Mouse (Mus musculus) midbrain, postnatal 0 days (tissue): ENCODE results near the gene Zbed3. TPM values are rescaled to one million over a fixed set of nuclear protein-coding genes. Genes with fewer than 3 reads are reported as not detected.

ENCODE experiments used
- ATAC-seq: fragments of 200-750 bp; cut with Nextera tagmentation; 2 replicates; pipeline ENCODE4 v1.8.0; 2017; ENCODE audit warnings: moderate number of reproducible peaks, mild to moderate bottlenecking, moderate TSS enrichment, moderate library complexity; ENCODE audit not compliant: low FRiP score
- DNase-seq: peaks from one replicate; pipeline ENCODE4 v3.0.0-alpha.2; 2015; ENCODE audit warnings: low spot score
- H3K27ac ChIP-seq: fragments of 300-500 bp; sonication (generic); 2 replicates; pipeline ENCODE4 v1.5.1; 2014; ENCODE audit warnings: low read depth, mild to moderate bottlenecking, low read length, mixed read lengths
- H3K27me3 ChIP-seq: fragments of 300-500 bp; sonication (generic); 2 replicates; pipeline ENCODE4 v1.6.1; 2014; ENCODE audit warnings: low read length, control low read depth, mixed read lengths; ENCODE audit not compliant: insufficient read depth
- H3K36me3 ChIP-seq: fragments of 300-500 bp; sonication (generic); 2 replicates; pipeline ENCODE4 v1.6.1; 2014; ENCODE audit warnings: low read length, control low read depth, mixed read lengths; ENCODE audit not compliant: insufficient read depth
- H3K4me1 ChIP-seq: fragments of 300-500 bp; sonication (generic); 2 replicates; pipeline ENCODE4 v1.6.1; 2014; ENCODE audit warnings: mild to moderate bottlenecking, control low read depth, antibody characterized with exemption, low read length, mixed read lengths; ENCODE audit not compliant: insufficient read depth
- H3K4me2 ChIP-seq: fragments of 300-500 bp; sonication (generic); 2 replicates; pipeline ENCODE4 v1.6.1; 2014; ENCODE audit warnings: low read depth, mild to moderate bottlenecking, low read length, mixed read lengths; ENCODE audit not compliant: poor library complexity, severe bottlenecking
- H3K4me3 ChIP-seq: fragments of 300-500 bp; sonication (generic); 2 replicates; pipeline ENCODE4 v1.5.1; 2014; ENCODE audit warnings: low read depth, mild to moderate bottlenecking, low read length, moderate library complexity
- H3K9ac ChIP-seq: fragments of 300-500 bp; sonication (generic); replicated peaks from 2 replicates; pipeline ENCODE4 v1.6.1; 2014; ENCODE audit warnings: mild to moderate bottlenecking, low read length, moderate library complexity, mixed read lengths; ENCODE audit not compliant: poor library complexity, severe bottlenecking
- H3K9me3 ChIP-seq: fragments of 300-500 bp; sonication (generic); 2 replicates; pipeline ENCODE4 v1.6.1; 2016; ENCODE audit warnings: low read length, control low read depth
- CTCF ChIP-seq: IDR thresholded peaks from 2 replicates; pipeline ENCODE4 v1.5.1; 2016; ENCODE audit warnings: antibody characterized with exemption, mild to moderate bottlenecking
- WGBS: fragments of 180-500 bp; shearing (Covaris S2); extraction: QIAGEN DNeasy Blood & Tissue Kit; methylation state at CpG from one replicate; pipeline ENCODE4 v1.1.7; 2014; 5-methylcytosine and 5-hydroxymethylcytosine counted together
- polyA plus RNA-seq: library from polyadenylated mRNA; unstranded; fragments of >200 nt; fragmentation: Nextera tagmentation; extraction: Ambion mirVana; gene quantifications from 2 replicates; pipeline ENCODE4 v1.2.1, GENCODE M21; 2015
- total RNA-seq: library from RNA; depleted of rRNA; stranded (reverse); fragments of >200 nt; gene quantifications from 2 replicates; pipeline ENCODE4 v1.2.3, GENCODE M21; 2014

The Zbed3 gene
- total and polyA plus RNA-seq, 2 experiments from 2014 or later = 23.8 to 31.5 TPM

DNA sequence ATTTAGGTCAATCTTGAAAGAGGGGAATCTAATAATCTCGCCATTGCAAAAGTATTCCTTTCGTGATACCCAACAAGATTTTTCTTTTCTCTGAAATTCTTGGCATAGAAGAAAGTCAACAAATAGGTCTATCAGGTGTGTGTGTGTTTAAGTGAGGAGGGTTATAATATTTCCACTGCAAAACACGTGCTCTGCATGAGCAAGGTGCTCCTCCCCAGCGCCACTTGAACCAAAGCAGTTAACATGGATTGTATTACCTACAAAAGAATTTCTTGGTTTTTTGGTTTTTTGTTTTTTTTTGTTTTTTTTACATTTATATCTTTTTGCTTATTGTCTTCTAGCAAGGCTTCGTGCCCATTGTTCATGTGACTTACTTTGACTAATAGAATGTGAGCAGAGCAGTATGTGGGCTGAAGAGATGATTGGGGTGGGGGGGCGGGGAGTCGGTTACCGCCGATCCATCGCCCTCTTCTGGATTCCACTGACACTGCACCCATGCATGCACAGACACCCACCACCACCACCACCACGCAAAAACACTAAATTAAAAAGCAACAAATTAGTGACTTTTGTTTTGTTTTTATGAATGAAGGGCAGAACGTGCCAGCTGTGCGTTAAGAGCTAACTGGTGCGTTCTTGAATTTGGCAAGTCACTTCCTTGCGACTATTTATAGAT, 676 bp downstream of the Zbed3 start:
- Histone ChIP-seq H3K9me3 (no peaks in the 10 kb centered on the region), H3K4me1 (peaks cover 13% of the 10 kb centered on the region), H3K27ac (peak overlapping the region; percentile 98), H3K9ac (peak overlapping the region; percentile 100), H3K36me3 (no peaks in the 10 kb centered on the region), H3K27me3 (no peaks in the 10 kb centered on the region), H3K4me2 (peak overlapping the region; percentile 82), H3K4me3 (peak overlapping the region; percentile 88)
- peak; percentile 88 for DNase-seq
- peak; percentile 72 for TF ChIP-seq CTCF
- peak; percentile 81 for ATAC-seq
- WGBS = 23% methylated on average over 15 of the region's 15 CpGs

DNA sequence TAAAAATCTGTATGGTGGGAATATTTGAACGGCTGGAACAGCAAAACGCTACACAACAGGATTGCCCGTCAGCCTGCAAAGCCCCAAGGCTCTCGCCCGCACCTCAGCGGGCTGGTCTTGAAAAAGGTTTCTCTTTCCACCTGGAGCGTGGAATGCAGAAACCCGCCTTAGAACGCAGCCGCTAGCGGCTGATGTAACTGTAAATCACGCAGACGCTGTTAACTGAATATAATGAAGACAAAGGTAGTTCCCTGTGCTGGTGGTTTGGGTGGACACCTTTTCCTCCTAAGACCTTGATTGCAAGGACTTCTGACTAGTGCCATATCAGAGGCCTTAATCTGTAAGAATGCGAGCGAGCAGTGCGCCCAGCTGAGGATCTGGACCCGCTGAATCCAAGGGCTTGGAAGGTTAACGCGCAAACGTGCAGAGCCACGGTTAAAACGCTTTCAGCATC, 1.2 kb downstream of the Zbed3 start:
- H3K4me1 ChIP-seq = peaks cover 13% of the 10 kb centered on the region
- H3K27ac ChIP-seq = peak overlapping the region; percentile 98
- peak overlapping the region; percentile 82 for H3K4me2 ChIP-seq
- no peaks in the 10 kb centered on the region for H3K27me3 ChIP-seq
- ATAC-seq (peak; percentile 41), DNase-seq (no peak)
- no peaks in the 10 kb centered on the region for H3K36me3 ChIP-seq
- H3K9me3 ChIP-seq = no peaks in the 10 kb centered on the region
- under 1% methylated on average over 22 of the region's 22 CpGs for WGBS
- H3K4me3 ChIP-seq = peak overlapping the region; percentile 88
- H3K9ac ChIP-seq = peak overlapping the region; percentile 100
- TF ChIP-seq CTCF = no peak

- Histone ChIP-seq H3K4me3 (peak overlapping the region; percentile 88), H3K9ac (peak overlapping the region; percentile 100), H3K27me3 (no peaks in the 10 kb centered on the region), H3K4me2 (peak overlapping the region; percentile 82), H3K9me3 (no peaks in the 10 kb centered on the region), H3K4me1 (peaks cover 13% of the 10 kb centered on the region), H3K27ac (peak overlapping the region; percentile 98), H3K36me3 (no peaks in the 10 kb centered on the region)
- WGBS = under 1% methylated on average over 60 of the region's 63 CpGs
- ATAC-seq = peak; percentile 79
- DNase-seq = peak; percentile 86
- TF ChIP-seq CTCF = no peak; the same call in none of the 2 replicates
Measured at GRCm38 (mm10) chr13:95325080-95325906, 1.9 kb downstream of the Zbed3 start.

- Histone ChIP-seq H3K4me2 (peak overlapping the region; percentile 82), H3K4me3 (peak overlapping the region; percentile 88), H3K4me1 (peaks cover 13% of the 10 kb centered on the region), H3K36me3 (no peaks in the 10 kb centered on the region), H3K27me3 (no peaks in the 10 kb centered on the region), H3K9ac (peak overlapping the region; percentile 100), H3K9me3 (no peaks in the 10 kb centered on the region), H3K27ac (peak overlapping the region; percentile 98)
- ATAC-seq = no peak
- TF ChIP-seq CTCF = no peak
- WGBS = 11% methylated on average over 5 of the region's 5 CpGs
- no peak for DNase-seq
Measured at GRCm38 (mm10) chr13:95325907-95326550, 2.6 kb downstream of the Zbed3 start.

DNA sequence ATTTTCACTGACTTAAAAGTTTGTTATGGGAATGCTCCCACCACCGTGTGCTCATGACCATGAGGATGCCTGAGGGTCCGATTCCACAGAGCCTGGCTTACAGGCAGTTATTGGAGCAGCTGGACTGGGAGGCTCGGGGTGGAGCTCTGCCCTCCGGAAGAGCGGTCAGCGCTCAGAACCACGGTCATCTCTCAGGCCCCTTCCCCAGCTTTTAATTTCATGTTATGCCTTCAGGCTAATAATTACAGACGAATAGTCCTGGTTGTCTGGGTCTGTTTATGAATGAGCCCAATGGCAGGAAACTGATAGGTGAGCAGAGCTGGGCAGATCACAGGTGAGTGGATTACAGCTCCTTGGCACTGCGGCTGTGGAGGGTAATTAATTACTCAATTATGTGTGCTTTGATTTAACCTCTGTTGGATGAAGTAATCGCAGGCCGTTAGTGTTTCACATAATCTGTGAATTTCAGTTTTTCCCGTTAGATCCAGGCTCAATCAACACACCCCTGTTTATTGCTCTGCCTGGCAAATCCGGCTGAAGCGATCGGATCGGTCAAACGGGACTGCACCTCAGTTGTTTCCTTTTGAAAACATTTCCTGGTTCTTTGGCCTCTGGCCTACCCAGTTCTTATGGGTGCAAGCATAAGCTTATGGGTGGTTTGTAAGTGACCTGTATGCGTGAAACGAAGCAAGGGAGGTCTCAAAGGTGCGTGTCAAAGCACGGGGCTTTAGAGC, 3.4 kb downstream of the Zbed3 start:
- ATAC-seq = no peak
- DNase-seq = peak; percentile 52
- H3K36me3 ChIP-seq = no peaks in the 10 kb centered on the region
- H3K4me3 ChIP-seq = peak overlapping the region; percentile 88
- WGBS = 5% methylated on average over 21 of the region's 21 CpGs
- H3K4me2 ChIP-seq = peak overlapping the region; percentile 82
- no peaks in the 10 kb centered on the region for H3K9me3 ChIP-seq
- peak overlapping the region; percentile 100 for H3K9ac ChIP-seq
- H3K4me1 ChIP-seq = peaks cover 13% of the 10 kb centered on the region
- TF ChIP-seq CTCF = no peak
- H3K27me3 ChIP-seq = no peaks in the 10 kb centered on the region
- peak overlapping the region; percentile 98; the same call in 1 of the 2 replicates for H3K27ac ChIP-seq
